Mouse (Mus musculus) kidney, embryonic 15.5 days (tissue): ENCODE data around the gene Rpusd4. TPM values are rescaled to one million over a fixed set of nuclear protein-coding genes. Genes with fewer than 3 reads are reported as not detected.

Source experiments
- ATAC-seq: fragments of 200-750 bp; cut with Nextera tagmentation; replicated peaks from 2 replicates; pipeline ENCODE4 v1.8.0; 2017; ENCODE audit warnings: moderate TSS enrichment; ENCODE audit not compliant: low FRiP score
- H3K27ac ChIP-seq: fragments of 300-500 bp; sonication (generic); 2 replicates; pipeline ENCODE4 v1.5.1; 2015; ENCODE audit warnings: mild to moderate bottlenecking, inconsistent platforms
- H3K27me3 ChIP-seq: fragments of 300-500 bp; sonication (generic); 2 replicates; pipeline ENCODE4 v1.6.1; 2015; ENCODE audit warnings: inconsistent platforms
- H3K36me3 ChIP-seq: fragments of 300-500 bp; sonication (generic); 2 replicates; pipeline ENCODE4 v1.6.1; 2015; ENCODE audit warnings: inconsistent platforms
- H3K4me1 ChIP-seq: fragments of 300-500 bp; sonication (generic); 2 replicates; pipeline ENCODE4 v1.6.1; 2015; ENCODE audit warnings: inconsistent platforms
- H3K4me2 ChIP-seq: fragments of 300-500 bp; sonication (generic); 2 replicates; pipeline ENCODE4 v1.6.1; 2015; ENCODE audit warnings: moderate library complexity, mild to moderate bottlenecking, inconsistent platforms
- H3K4me3 ChIP-seq: fragments of 300-500 bp; sonication (generic); replicated peaks from 2 replicates; pipeline ENCODE4 v1.5.1; 2015; ENCODE audit warnings: mild to moderate bottlenecking, inconsistent platforms
- H3K9ac ChIP-seq: fragments of 300-500 bp; sonication (generic); 2 replicates; pipeline ENCODE4 v1.6.1; 2015; ENCODE audit warnings: mild to moderate bottlenecking, inconsistent platforms
- H3K9me3 ChIP-seq: fragments of 300-500 bp; sonication (generic); replicated peaks from 2 replicates; pipeline ENCODE4 v1.6.1; 2016; ENCODE audit warnings: inconsistent platforms
- WGBS: fragments of 180-500 bp; shearing (Covaris S2); methylation state at CpG from one replicate; pipeline ENCODE4 v1.1.7; 2015; ENCODE audit warnings: mixed read lengths; 5-methylcytosine and 5-hydroxymethylcytosine counted together
- polyA plus RNA-seq: library from polyadenylated mRNA; unstranded; fragments of >200 nt; fragmentation: Nextera tagmentation; extraction: Ambion mirVana; gene quantifications from 2 replicates; pipeline ENCODE4 v1.2.1, GENCODE M21; 2015

Gene Rpusd4
- polyA plus RNA-seq, 1 experiment from 2014 or later: 28.9 TPM

GRCm38 (mm10) chr9:35263431-35263830 lies 4.2 kb upstream of the Rpusd4 start:
- no peak overlapping the region for H3K9ac ChIP-seq
- H3K27me3 ChIP-seq: no peaks in the 10 kb centered on the region
- WGBS: 95% methylated on average over 2 of the region's 2 CpGs
- H3K4me3 ChIP-seq: no peak overlapping the region
- no peaks in the 10 kb centered on the region for H3K9me3 ChIP-seq
- peaks cover 11% of the 10 kb centered on the region for H3K4me1 ChIP-seq
- no peak for ATAC-seq
- no peak overlapping the region for H3K4me2 ChIP-seq
- no peak overlapping the region for H3K27ac ChIP-seq
- no peaks in the 10 kb centered on the region for H3K36me3 ChIP-seq

- Histone ChIP-seq H3K27ac (no peak overlapping the region), H3K36me3 (0 out of 2 replicates have a peak, but pooled peaks cover 2% of the 10 kb centered on the region), H3K27me3 (no peaks in the 10 kb centered on the region), H3K9ac (no peak overlapping the region), H3K9me3 (no peaks in the 10 kb centered on the region), H3K4me2 (no peak overlapping the region), H3K4me3 (no peak overlapping the region), H3K4me1 (peaks cover 16% of the 10 kb centered on the region)
- WGBS: 62% methylated on average over 3 of the region's 3 CpGs
- no peak for ATAC-seq
Measured at GRCm38 (mm10) chr9:35264509-35264908, 3.2 kb upstream of the Rpusd4 start.

- Histone ChIP-seq H3K9me3 (no peaks in the 10 kb centered on the region), H3K9ac (peak overlapping the region; percentile 64), H3K4me1 (peaks cover 16% of the 10 kb centered on the region), H3K27me3 (no peaks in the 10 kb centered on the region), H3K4me2 (peak overlapping the region; percentile 89), H3K27ac (peak overlapping the region; percentile 56; the same call in 1 of the 2 replicates), H3K4me3 (peak overlapping the region; percentile 85), H3K36me3 (peaks cover 32% of the 10 kb centered on the region)
- peak; percentile 50 for ATAC-seq
- 1% methylated on average over 21 of the region's 21 CpGs for WGBS
Measured at GRCm38 (mm10) chr9:35267976-35268715, 481 bp downstream of the Rpusd4 start.

- H3K9me3 ChIP-seq: no peaks in the 10 kb centered on the region
- WGBS: 84% methylated on average over 3 of the region's 3 CpGs
- 0 out of 2 replicates have a peak, but pooled peaks cover 4% of the 10 kb centered on the region for H3K4me1 ChIP-seq
- H3K4me2 ChIP-seq: no peak overlapping the region
- H3K27me3 ChIP-seq: no peaks in the 10 kb centered on the region
- no peak overlapping the region for H3K27ac ChIP-seq
- peaks cover 57% of the 10 kb centered on the region for H3K36me3 ChIP-seq
- no peak overlapping the region for H3K9ac ChIP-seq
- H3K4me3 ChIP-seq: no peak overlapping the region
- no peak for ATAC-seq
Measured at GRCm38 (mm10) chr9:35277855-35278365, 10.2 kb downstream of the Rpusd4 start.

- Histone ChIP-seq H3K27me3 (no peaks in the 10 kb centered on the region), H3K4me2 (no peak overlapping the region), H3K4me3 (no peak overlapping the region), H3K36me3 (peaks cover 52% of the 10 kb centered on the region), H3K27ac (no peak overlapping the region), H3K9me3 (no peaks in the 10 kb centered on the region), H3K4me1 (peaks cover 8% of the 10 kb centered on the region), H3K9ac (no peak overlapping the region)
- ATAC-seq: no peak
- WGBS: 84% methylated on average over 4 of the region's 4 CpGs
Measured at GRCm38 (mm10) chr9:35278451-35278850, 10.8 kb downstream of the Rpusd4 start.

- no peak overlapping the region for H3K9ac ChIP-seq
- peak; percentile 73 for ATAC-seq
- H3K27ac ChIP-seq: no peak overlapping the region
- no peak overlapping the region for H3K4me2 ChIP-seq
- peaks cover 17% of the 10 kb centered on the region for H3K36me3 ChIP-seq
- WGBS: 12% methylated on average over 5 of the region's 5 CpGs
- H3K9me3 ChIP-seq: no peaks in the 10 kb centered on the region
- no peak overlapping the region for H3K4me3 ChIP-seq
- peaks cover 13% of the 10 kb centered on the region for H3K4me1 ChIP-seq
- H3K27me3 ChIP-seq: no peaks in the 10 kb centered on the region; the same call in 1 of the 2 replicates
Measured at GRCm38 (mm10) chr9:35282006-35282850, 14.6 kb downstream of the Rpusd4 start.

- H3K27ac ChIP-seq: no peak overlapping the region
- H3K4me1 ChIP-seq: peaks cover 13% of the 10 kb centered on the region
- H3K4me3 ChIP-seq: no peak overlapping the region
- WGBS: 51% methylated on average over 5 of the region's 5 CpGs
- H3K36me3 ChIP-seq: peaks cover 11% of the 10 kb centered on the region
- no peaks in the 10 kb centered on the region for H3K9me3 ChIP-seq
- peak; percentile 47 for ATAC-seq
- H3K27me3 ChIP-seq: peaks cover under 1% of the 10 kb centered on the region
- no peak overlapping the region for H3K9ac ChIP-seq
- H3K4me2 ChIP-seq: no peak overlapping the region
Measured at GRCm38 (mm10) chr9:35282851-35283200, 15.2 kb downstream of the Rpusd4 start.

GRCm38 (mm10) chr9:35283415-35284069 lies 15.9 kb downstream of the Rpusd4 start:
- H3K9ac ChIP-seq: no peak overlapping the region
- no peaks in the 10 kb centered on the region for H3K9me3 ChIP-seq
- H3K4me3 ChIP-seq: no peak overlapping the region
- no peak overlapping the region for H3K27ac ChIP-seq
- H3K4me1 ChIP-seq: peaks cover 13% of the 10 kb centered on the region
- H3K36me3 ChIP-seq: 0 out of 2 replicates have a peak, but pooled peaks cover 6% of the 10 kb centered on the region
- 55% methylated on average over 13 of the region's 13 CpGs for WGBS
- no peak overlapping the region for H3K4me2 ChIP-seq
- peaks cover 8% of the 10 kb centered on the region for H3K27me3 ChIP-seq
- peak; percentile 61 for ATAC-seq

- ATAC-seq: no peak
- WGBS: 88% methylated on average over 4 of the region's 4 CpGs
Measured at GRCm38 (mm10) chr9:35284351-35284750, 16.7 kb downstream of the Rpusd4 start.

GRCm38 (mm10) chr9:35286351-35286750 lies 18.7 kb downstream of the Rpusd4 start:
- H3K4me2 ChIP-seq: no peak overlapping the region
- no peak overlapping the region for H3K4me3 ChIP-seq
- H3K27ac ChIP-seq: no peak overlapping the region
- WGBS: 92% methylated on average over 3 of the region's 3 CpGs
- H3K9me3 ChIP-seq: no peaks in the 10 kb centered on the region
- peaks cover 8% of the 10 kb centered on the region for H3K27me3 ChIP-seq
- ATAC-seq: no peak
- H3K36me3 ChIP-seq: no peaks in the 10 kb centered on the region
- H3K9ac ChIP-seq: no peak overlapping the region
- peaks cover 13% of the 10 kb centered on the region for H3K4me1 ChIP-seq

More at GRCm38 (mm10) chr9:35284351-35284750, 16.7 kb downstream of the Rpusd4 start:
- H3K27ac ChIP-seq: no peak overlapping the region
- H3K27me3 ChIP-seq: peaks cover 8% of the 10 kb centered on the region
- H3K4me3 ChIP-seq: no peak overlapping the region
- no peaks in the 10 kb centered on the region for H3K9me3 ChIP-seq
- no peak overlapping the region for H3K9ac ChIP-seq
- H3K4me2 ChIP-seq: no peak overlapping the region
- peaks cover 13% of the 10 kb centered on the region for H3K4me1 ChIP-seq
- no peaks in the 10 kb centered on the region for H3K36me3 ChIP-seq

- no peak overlapping the region for H3K27ac ChIP-seq
- H3K4me1 ChIP-seq: no peaks in the 10 kb centered on the region; the same call in 1 of the 2 replicates
- H3K27me3 ChIP-seq: peaks cover 8% of the 10 kb centered on the region
- no peaks in the 10 kb centered on the region for H3K9me3 ChIP-seq
- no peak overlapping the region for H3K4me3 ChIP-seq
- no peak overlapping the region for H3K9ac ChIP-seq
- ATAC-seq: peak; percentile 67; the same call in 1 of the 2 replicates
- no peak overlapping the region for H3K4me2 ChIP-seq
- no peaks in the 10 kb centered on the region for H3K36me3 ChIP-seq
- 25% methylated on average over 7 of the region's 7 CpGs for WGBS
Measured at GRCm38 (mm10) chr9:35289992-35290391, 22.3 kb downstream of the Rpusd4 start.
